ENCODE assay signal across 8 mouse cellular contexts in the genomic region with DNA sequence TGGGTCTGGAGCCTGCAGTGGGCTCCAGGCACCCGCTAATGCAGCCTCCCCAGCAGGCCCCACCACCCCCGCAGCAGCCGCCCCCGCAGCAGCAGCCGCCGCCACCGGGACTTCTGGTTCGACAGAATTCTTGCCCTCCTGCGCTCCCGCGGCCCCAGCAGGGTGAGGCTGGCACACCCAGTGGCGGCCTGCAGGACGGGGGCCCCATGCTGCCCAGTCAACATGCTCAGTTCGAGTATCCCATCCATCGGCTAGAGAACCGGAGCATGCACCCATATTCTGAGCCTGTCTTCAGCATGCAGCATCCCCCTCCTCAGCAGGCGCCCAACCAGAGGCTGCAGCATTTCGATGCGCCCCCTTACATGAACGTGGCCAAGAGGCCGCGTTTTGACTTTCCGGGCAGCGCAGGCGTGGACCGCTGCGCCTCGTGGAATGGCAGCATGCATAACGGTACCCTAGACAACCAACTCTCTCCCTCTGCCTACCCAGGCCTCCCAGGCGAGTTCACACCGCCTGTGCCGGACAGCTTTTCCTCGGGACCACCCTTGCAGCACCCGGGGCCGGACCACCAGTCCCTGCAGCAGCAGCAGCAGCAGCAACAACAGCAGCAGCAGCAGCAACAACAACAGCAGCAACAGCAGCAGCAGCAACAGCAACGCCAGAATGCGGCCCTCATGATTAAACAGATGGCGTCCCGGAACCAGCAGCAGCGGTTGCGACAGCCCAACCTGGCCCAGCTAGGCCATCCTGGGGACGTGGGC. TPM values are rescaled to one million over a fixed set of nuclear protein-coding genes. Genes with fewer than 3 reads are reported as not detected.
DNase-seq lines count a peak whose midpoint lies in the region; ATAC-seq and TF ChIP-seq lines count a peak whose summit lies in the region.
"Had no signal": no experiment of that assay in that cellular context is flagged by ENCODE, and none has a peak within 500 bp of the region (broad histone marks: within the 10 kb centered on the region; RNA-seq: fewer than 3 reads in every experiment).

No protein-coding gene starts in this region.

- 1% methylated on average over 42 of the region's 42 CpGs for WGBS in forebrain, embryonic 13.5 days
- 11% methylated on average over 40 of the region's 42 CpGs for WGBS in liver, embryonic 12.5 days (ENCODE audit: insufficient replicate concordance)
- 18% methylated on average over 42 of the region's 42 CpGs for WGBS in stomach, postnatal 0 days

- H3K36me3 ChIP-seq in forebrain, embryonic 13.5 days (ENCODE audit: poor library complexity, severe bottlenecking), result peaks cover 52% of the 10 kb centered on the region
- peaks cover 9% of the 10 kb centered on the region for H3K36me3 ChIP-seq in liver, embryonic 12.5 days
- no peaks in the 10 kb centered on the region for H3K36me3 ChIP-seq in stomach, postnatal 0 days (ENCODE audit: control insufficient read depth, insufficient read depth, low read length)

- H3K27me3 ChIP-seq in forebrain, embryonic 13.5 days, result no peaks in the 10 kb centered on the region
- H3K27me3 ChIP-seq in liver, embryonic 12.5 days (replicated peaks), result peaks cover 92% of the 10 kb centered on the region
- H3K27me3 ChIP-seq in stomach, postnatal 0 days (ENCODE audit: control insufficient read depth, insufficient read depth, low read length), result peaks cover 7% of the 10 kb centered on the region; the same call in 1 of the 2 replicates

- peak overlapping the region; percentile 99 for H3K27ac ChIP-seq in forebrain, embryonic 13.5 days
- no peak overlapping the region for H3K27ac ChIP-seq in liver, embryonic 12.5 days
- H3K27ac ChIP-seq in stomach, postnatal 0 days (replicated peaks), result no peak overlapping the region

- ATAC-seq in forebrain, embryonic 13.5 days, result no peak
- ATAC-seq in liver, embryonic 12.5 days, result no peak
- no peak for ATAC-seq in stomach, postnatal 0 days (ENCODE audit: low FRiP score, low TSS enrichment)

- no peaks in the 10 kb centered on the region for H3K9me3 ChIP-seq in forebrain, embryonic 13.5 days (replicated peaks)
- no peaks in the 10 kb centered on the region for H3K9me3 ChIP-seq in liver, embryonic 12.5 days (replicated peaks)
- no peaks in the 10 kb centered on the region for H3K9me3 ChIP-seq in stomach, postnatal 0 days (ENCODE audit: control insufficient read depth, low read length)

- DNase-seq in right cerebral cortex, adult 18-20 months, result peak; percentile 43
- no peak for DNase-seq in right cerebral cortex, postnatal 14 days
- DNase-seq in stomach, postnatal 0 days (ENCODE audit: low spot score), result no peak
- no peak for DNase-seq in left cerebral cortex, adult 9 months (ENCODE audit: low spot score in 2 of 2)
- DNase-seq in testis, postnatal 14 days (ENCODE audit: low spot score), result no peak

- no peak for TF ChIP-seq EP300 in stomach, postnatal 0 days (optimal IDR thresholded peaks at IDR 0.05)

- H3K4me1 ChIP-seq in forebrain, embryonic 13.5 days, result peaks cover 60% of the 10 kb centered on the region
- peaks cover 23% of the 10 kb centered on the region for H3K4me1 ChIP-seq in liver, embryonic 12.5 days
- peaks cover 11% of the 10 kb centered on the region for H3K4me1 ChIP-seq in stomach, postnatal 0 days (replicated peaks; ENCODE audit: control insufficient read depth, insufficient read depth)

- H3K4me3 ChIP-seq in forebrain, embryonic 13.5 days, result peak overlapping the region; percentile 98
- peak overlapping the region; percentile 58 for H3K4me3 ChIP-seq in liver, embryonic 12.5 days
- H3K4me3 ChIP-seq in stomach, postnatal 0 days (ENCODE audit: low read depth, low read length), result peak overlapping the region; percentile 80
- H3K4me3 ChIP-seq: megakaryocyte, embryonic 14.5 days had no signal

- peak overlapping the region; percentile 96 for H3K4me2 ChIP-seq in forebrain, embryonic 13.5 days
- peak overlapping the region; percentile 70 for H3K4me2 ChIP-seq in liver, embryonic 12.5 days
- H3K4me2 ChIP-seq in stomach, postnatal 0 days (replicated peaks; ENCODE audit: low read depth), result peak overlapping the region; percentile 94

- no peak for TF ChIP-seq CTCF in stomach, postnatal 0 days (IDR thresholded peaks at IDR 0.05; ENCODE audit: low read depth)

- H3K9ac ChIP-seq in forebrain, embryonic 13.5 days, result peak overlapping the region; percentile 100
- peak overlapping the region; percentile 63 for H3K9ac ChIP-seq in liver, embryonic 12.5 days
- peak overlapping the region; percentile 82 for H3K9ac ChIP-seq in stomach, postnatal 0 days (ENCODE audit: low read length)

RNA-seq across cellular contexts. Expression of gene Mn1, which starts 2.1 kb away (rescaled TPM):
- 81.0 and 89.3 TPM in 2 replicates for polyA plus RNA-seq in forebrain, embryonic 13.5 days (2015; fragmentation: Nextera tagmentation; extraction: Ambion mirVana)
- polyA plus RNA-seq in liver, embryonic 12.5 days (2016; fragmentation: Nextera tagmentation; extraction: Ambion mirVana), result 2.4 and 3.1 TPM in 2 replicates
- polyA plus RNA-seq in stomach, postnatal 0 days (2015; fragmentation: Nextera tagmentation; extraction: Ambion mirVana), result 4.9 and 5.6 TPM in 2 replicates

Comparison
In these comparisons a context has a peak if more than half of its experiments do, and no peak if none do; other contexts are left out.
1. RNA of gene Mn1, which starts 2.1 kb away (polyA plus RNA-seq): 81.0 to 89.3 TPM in forebrain, embryonic 13.5 days; 4.9 to 5.6 TPM in stomach, postnatal 0 days and 2.4 to 3.1 TPM in liver, embryonic 12.5 days; every median in the first group is over 10 times any median in the second.
2. Peak in every context shown above with its lines, with median percentiles within 50 percentile points of each other: H3K4me2 ChIP-seq, H3K4me3 ChIP-seq and H3K9ac ChIP-seq.